Mouse (Mus musculus): ENCODE data around the gene Ascc2.
"Not testable (repeated sequence)": the region's sequence is repeated elsewhere in the genome, so short reads cannot be mapped to it uniquely, and the experiment has no call there.

Gene Ascc2

GRCm38 (mm10) chr11:4633420-4633819 is 4.1 kb upstream of the Ascc2 start:
- no peak for DNase-seq (ENCODE audit: low spot score)

- DNase-seq (ENCODE audit: low spot score): no peak
Measured at GRCm38 (mm10) chr11:4634395-4634794, 3.2 kb upstream of the Ascc2 start.

GRCm38 (mm10) chr11:4636782-4637342 is 685 bp upstream of the Ascc2 start:
- no peak for DNase-seq (ENCODE audit: low spot score)

- DNase-seq (ENCODE audit: low spot score): no peak
Measured at GRCm38 (mm10) chr11:4638261-4638660, 714 bp downstream of the Ascc2 start.

GRCm38 (mm10) chr11:4641185-4641584 is 3.6 kb downstream of the Ascc2 start:
- DNase-seq (ENCODE audit: low spot score): no peak

- no peak for DNase-seq (ENCODE audit: low spot score)
Measured at GRCm38 (mm10) chr11:4643722-4644121, 6.2 kb downstream of the Ascc2 start.

- not testable (repeated sequence) for DNase-seq (ENCODE audit: low spot score)
Measured at GRCm38 (mm10) chr11:4645180-4645579, 7.6 kb downstream of the Ascc2 start.

- DNase-seq (ENCODE audit: low spot score): no peak
Measured at GRCm38 (mm10) chr11:4646409-4646808, 8.9 kb downstream of the Ascc2 start.

GRCm38 (mm10) chr11:4659818-4660217 is 22.3 kb downstream of the Ascc2 start:
- no peak for DNase-seq (ENCODE audit: low spot score)

- no peak for DNase-seq (ENCODE audit: low spot score)
Measured at GRCm38 (mm10) chr11:4660309-4661025, 22.9 kb downstream of the Ascc2 start.

GRCm38 (mm10) chr11:4661324-4661723 is 23.8 kb downstream of the Ascc2 start:
- DNase-seq (ENCODE audit: low spot score): no peak

- no peak for DNase-seq (ENCODE audit: low spot score)
Measured at GRCm38 (mm10) chr11:4661871-4662495, 24.4 kb downstream of the Ascc2 start.

- DNase-seq (ENCODE audit: low spot score): no peak
Measured at GRCm38 (mm10) chr11:4662496-4662878, 24.9 kb downstream of the Ascc2 start.

- no peak for DNase-seq (ENCODE audit: low spot score)
Measured at GRCm38 (mm10) chr11:4671736-4672135, 34.2 kb downstream of the Ascc2 start.

GRCm38 (mm10) chr11:4674593-4674992 is 37.0 kb downstream of the Ascc2 start:
- no peak for DNase-seq (ENCODE audit: low spot score)

- no peak for DNase-seq (ENCODE audit: low spot score)
Measured at GRCm38 (mm10) chr11:4675126-4675562, 37.6 kb downstream of the Ascc2 start.

- no peak for DNase-seq (ENCODE audit: low spot score)
Measured at GRCm38 (mm10) chr11:4675693-4676092, 38.1 kb downstream of the Ascc2 start.

GRCm38 (mm10) chr11:4677250-4677872 is 39.8 kb downstream of the Ascc2 start:
- no peak for DNase-seq (ENCODE audit: low spot score)

- no peak for DNase-seq (ENCODE audit: low spot score)
Measured at GRCm38 (mm10) chr11:4678700-4679440, 41.3 kb downstream of the Ascc2 start.

- no peak for DNase-seq (ENCODE audit: low spot score)
Measured at GRCm38 (mm10) chr11:4679441-4679832, 41.9 kb downstream of the Ascc2 start.

- DNase-seq (ENCODE audit: low spot score): no peak
Measured at GRCm38 (mm10) chr11:4680126-4680525, 42.6 kb downstream of the Ascc2 start.

GRCm38 (mm10) chr11:4683516-4683915 is 46.0 kb downstream of the Ascc2 start:
- DNase-seq (ENCODE audit: low spot score): no peak
